9 mouse cellular contexts compared by ENCODE assay signal in the genomic region with DNA sequence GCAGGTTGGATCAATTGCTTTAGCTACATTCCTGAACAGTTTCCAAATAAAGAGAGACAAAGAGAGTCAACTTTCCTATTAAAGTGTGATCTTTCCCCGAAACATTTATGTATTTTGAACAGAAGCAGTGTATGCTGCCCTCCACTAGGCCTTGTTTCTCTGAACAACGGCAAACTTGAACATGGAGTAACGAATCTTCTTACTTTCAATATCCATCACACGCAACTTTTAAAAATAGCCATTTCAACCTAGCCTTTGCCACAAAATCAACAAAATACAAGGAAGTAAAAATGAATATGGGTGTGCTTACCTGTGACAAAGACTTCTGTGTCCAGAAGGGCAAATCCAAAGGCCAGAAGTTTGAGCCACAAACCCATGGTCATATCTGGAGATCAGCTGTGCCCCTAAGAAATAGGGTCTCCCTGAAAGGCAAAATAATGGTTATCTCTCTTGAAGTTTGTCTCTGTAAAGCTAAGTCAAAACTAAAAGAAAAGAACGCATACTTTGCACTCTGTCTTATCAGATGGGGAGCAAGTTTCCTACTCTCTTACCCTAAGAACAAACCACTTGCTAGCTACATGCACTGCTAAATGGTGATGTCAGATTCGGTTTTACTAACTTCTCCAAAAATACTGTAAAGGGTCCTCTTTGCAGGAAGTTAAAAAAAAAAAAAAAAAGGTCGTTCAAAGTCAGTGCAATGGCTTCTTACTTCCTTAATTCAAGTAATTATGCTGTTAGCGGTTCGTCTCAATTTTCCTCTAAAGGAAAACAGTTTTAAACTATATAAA. TPM values are rescaled to one million over a fixed set of nuclear protein-coding genes. Genes with fewer than 3 reads are reported as not detected.
DNase-seq lines count a peak whose midpoint lies in the region; ATAC-seq and TF ChIP-seq lines count a peak whose summit lies in the region.
"Had no signal": no experiment of that assay in that cellular context is flagged by ENCODE, and none has a peak within 500 bp of the region (broad histone marks: within the 10 kb centered on the region; RNA-seq: fewer than 3 reads in every experiment).

No protein-coding gene starts in this region.

- no peaks in the 10 kb centered on the region for H3K9me3 ChIP-seq in liver, postnatal 0 days (ENCODE audit: low read length)
- H3K9me3 ChIP-seq in hindbrain, embryonic 13.5 days: no peaks in the 10 kb centered on the region
- H3K9me3 ChIP-seq: lung, embryonic 15.5 days had no signal

- intact Hi-C loops in gastrocnemius, adult 2 months (cut with DNase I): no loop called here

- no peak for TF ChIP-seq EP300 in liver, postnatal 0 days (IDR thresholded peaks at IDR 0.05; ENCODE audit: low read depth)

- TF ChIP-seq CTCF in gastrocnemius, adult 2 months (IDR thresholded peaks at IDR 0.05): no peak
- TF ChIP-seq CTCF in liver, postnatal 0 days (IDR thresholded peaks at IDR 0.05; ENCODE audit: low read depth): no peak

- H3K27ac ChIP-seq in gastrocnemius, adult 2 months: no peak overlapping the region
- peak overlapping the region; percentile 81 for H3K27ac ChIP-seq in liver, postnatal 0 days (ENCODE audit: low read depth)
- H3K27ac ChIP-seq in hindbrain, embryonic 13.5 days: no peak overlapping the region
- H3K27ac ChIP-seq: lung, embryonic 15.5 days had no signal

- H3K9ac ChIP-seq in liver, postnatal 0 days (replicated peaks): peak overlapping the region; percentile 49
- H3K9ac ChIP-seq in hindbrain, embryonic 13.5 days: no peak overlapping the region
- H3K9ac ChIP-seq: lung, embryonic 15.5 days had no signal

- H3K4me3 ChIP-seq in gastrocnemius, adult 2 months: peak overlapping the region; percentile 13
- H3K4me3 ChIP-seq in liver, postnatal 0 days (ENCODE audit: low read depth, low read length): peak overlapping the region; percentile 45
- no peak overlapping the region for H3K4me3 ChIP-seq in hindbrain, embryonic 13.5 days
- H3K4me3 ChIP-seq: lung, embryonic 15.5 days had no signal

- H3K27me3 ChIP-seq in liver, postnatal 0 days (ENCODE audit: insufficient read depth, low read length): no peaks in the 10 kb centered on the region
- no peaks in the 10 kb centered on the region for H3K27me3 ChIP-seq in hindbrain, embryonic 13.5 days
- H3K27me3 ChIP-seq: lung, embryonic 15.5 days had no signal

- peaks cover 3% of the 10 kb centered on the region; the same call in 1 of the 2 replicates for H3K4me1 ChIP-seq in liver, postnatal 0 days (ENCODE audit: insufficient read depth)
- H3K4me1 ChIP-seq in hindbrain, embryonic 13.5 days (replicated peaks): no peaks in the 10 kb centered on the region
- H3K4me1 ChIP-seq: lung, embryonic 15.5 days had no signal

- no peaks in the 10 kb centered on the region for H3K36me3 ChIP-seq in liver, postnatal 0 days (replicated peaks; ENCODE audit: insufficient read depth, low read length)
- H3K36me3 ChIP-seq in hindbrain, embryonic 13.5 days: no peaks in the 10 kb centered on the region
- H3K36me3 ChIP-seq: lung, embryonic 15.5 days had no signal

- 31% methylated on average over 9 of the region's 9 CpGs for WGBS in liver, postnatal 0 days (ENCODE audit: insufficient replicate concordance)
- WGBS in hindbrain, embryonic 13.5 days: 88% methylated on average over 9 of the region's 9 CpGs

- peak; percentile 64 for ATAC-seq in liver, postnatal 0 days
- ATAC-seq in hindbrain, embryonic 13.5 days (ENCODE audit: low FRiP score): no peak

- H3K4me2 ChIP-seq in liver, postnatal 0 days (ENCODE audit: low read depth, low read length): peak overlapping the region; percentile 59
- H3K4me2 ChIP-seq in hindbrain, embryonic 13.5 days: no peak overlapping the region
- H3K4me2 ChIP-seq: lung, embryonic 15.5 days had no signal

- no peak for DNase-seq in gastrocnemius, adult 2 months
- DNase-seq in gastrocnemius, postnatal 10 days: no peak
- DNase-seq in thymus, postnatal 0 days (ENCODE audit: low spot score): peak; percentile 75
- DNase-seq in thymus, postnatal 25 days: no peak
- no peak for DNase-seq in liver, postnatal 0 days
- DNase-seq in adrenal gland, postnatal 4 days (ENCODE audit: low spot score in 2 of 2): no peak
- no peak for DNase-seq in kidney, adult 11 months

RNA-seq across cellular contexts. Expression of a gene that starts 0.6 kb away (rescaled TPM):
- 1 to 10 TPM in 1 of 2 experiments, under 1 TPM in 1; 0.97 to 1.4 TPM for total RNA-seq in gastrocnemius, adult 2 months (2021)
- total RNA-seq in gastrocnemius, postnatal 10 days (2021): 1 to 10 TPM; 1.8 to 5.0 TPM
- polyA plus RNA-seq in thymus, postnatal 0 days (2015; fragmentation: Nextera tagmentation; extraction: Ambion mirVana): 408 and 445 TPM in 2 replicates
- polyA plus RNA-seq in liver, postnatal 0 days (2015; fragmentation: Nextera tagmentation; extraction: Ambion mirVana): 11.3 and 12.3 TPM in 2 replicates
- 1 to 10 TPM; 7.4 to 7.6 TPM for total RNA-seq in adrenal gland, postnatal 4 days (2021)
- polyA plus RNA-seq in hindbrain, embryonic 13.5 days (2015; fragmentation: Nextera tagmentation; extraction: Ambion mirVana): 0.88 and 1.1 TPM in 2 replicates
